Mouse (Mus musculus) T-helper 1 cell (primary cell): ENCODE data around the gene Gm42957.
"Not testable (repeated sequence)": the region's sequence is repeated elsewhere in the genome, so short reads cannot be mapped to it uniquely, and the experiment has no call there.

Source experiments
- in situ Hi-C: fragments of 300-600 bp; cut with MboI, MseI; formaldehyde crosslinking; loops from one replicate; pipeline ENCODE4 v1.15.1; 2025; ENCODE audit warnings: high pct_unique_total_duplicates

Gene Gm42957

DNA sequence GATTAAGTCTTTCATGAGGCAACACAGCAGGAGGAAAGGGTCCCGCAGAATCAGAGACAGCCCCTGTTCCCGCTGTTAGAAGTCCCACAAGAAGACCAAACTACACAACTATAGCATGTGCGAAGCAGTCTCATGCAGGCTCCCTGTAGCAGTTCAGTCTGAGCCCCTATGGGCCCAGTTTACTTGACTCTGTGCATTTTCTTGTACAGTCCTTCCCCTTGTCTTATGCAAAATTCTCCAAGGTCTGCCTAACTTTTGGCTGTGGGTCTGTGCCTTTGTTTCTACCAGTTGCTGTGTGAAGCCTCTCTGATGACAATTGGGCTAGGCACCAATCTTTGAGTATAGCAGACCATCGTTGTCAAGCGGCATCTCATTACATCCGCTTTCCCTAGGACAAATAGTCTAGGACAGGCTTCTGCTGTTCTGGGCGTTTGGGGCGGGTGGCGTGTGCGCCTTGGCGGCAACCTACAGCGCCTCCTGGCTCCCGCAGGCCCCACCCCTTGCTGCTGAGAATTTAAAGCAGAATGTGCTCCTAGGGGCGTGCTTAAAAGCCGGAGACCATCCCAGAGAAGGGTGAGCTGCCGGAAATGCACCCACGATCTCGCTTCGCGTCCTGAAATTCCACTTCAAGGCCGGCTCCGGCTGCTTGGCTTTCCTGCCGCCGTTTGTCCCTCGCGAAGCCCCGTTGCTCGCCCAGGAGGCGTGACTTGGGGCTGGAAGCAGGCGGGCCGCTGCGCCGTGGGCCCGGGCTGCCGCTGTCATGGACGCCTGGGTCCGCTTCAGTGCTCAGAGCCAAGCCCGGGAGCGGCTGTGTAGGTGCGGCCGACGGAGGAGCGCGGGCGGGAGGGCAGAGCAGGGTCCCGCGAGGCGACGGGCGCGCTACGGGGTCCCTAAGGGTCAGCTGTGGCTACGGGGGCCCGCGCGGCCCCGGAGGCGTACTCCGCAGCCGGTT lies at the start of gene Gm42957, which contains the start of gene Pex11b:
TSS of gene Gm42957 (plus strand) at position 547 of the 952 bp plus-strand sequence.
TSS of gene Pex11b (plus strand) at position 449 of the 952 bp plus-strand sequence.
- in situ Hi-C loops = no loop called here

DNA sequence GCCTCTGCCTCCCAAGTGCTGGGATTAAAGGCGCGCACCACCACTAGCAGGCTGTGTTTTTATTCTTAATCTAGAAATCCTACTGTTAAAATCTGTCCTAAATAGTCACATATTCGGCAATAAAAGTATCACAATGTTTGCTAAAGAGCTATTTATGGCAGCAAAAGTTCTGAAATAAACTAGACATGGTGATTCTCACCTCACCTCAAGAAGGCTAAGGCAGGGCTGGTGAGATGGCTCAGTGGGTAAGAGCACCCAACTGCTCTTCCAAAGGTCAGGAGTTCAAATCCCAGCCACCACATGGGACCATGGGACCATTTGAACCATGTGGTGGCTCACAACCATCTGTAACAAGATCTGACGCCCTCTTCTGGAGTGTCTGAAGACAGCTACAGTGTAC lies 44.6 kb upstream of the Gm42957 start:
- in situ Hi-C loops = no loop called here

DNA sequence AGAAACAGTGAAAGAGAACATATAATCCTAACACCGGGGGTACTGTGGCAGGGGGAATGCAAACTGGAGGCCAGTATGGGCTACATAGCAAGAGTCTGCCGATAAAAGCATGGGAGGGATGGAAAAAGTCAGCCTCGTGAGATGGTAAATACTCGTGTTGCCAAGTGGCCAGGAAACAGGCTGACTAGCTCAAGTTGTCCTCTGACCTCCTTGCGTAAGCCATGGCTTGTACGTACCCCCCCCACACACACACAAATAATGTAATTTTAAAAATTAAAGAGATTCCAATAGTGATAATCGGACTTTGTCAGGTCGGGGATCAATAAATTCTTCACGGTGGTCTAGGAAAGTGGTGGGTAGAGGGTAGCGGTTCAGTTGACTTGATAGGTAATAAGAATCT lies 41.9 kb upstream of the Gm42957 start:
- in situ Hi-C loops = no loop called here

- in situ Hi-C loops = no loop called here
Observed at GRCm38 (mm10) chr3:96593790-96594560, 41.3 kb upstream of the Gm42957 start, which contains the start of gene Polr3gl. Gene Polr3gl, minus strand, starts transcription at chr3:96594181.

DNA sequence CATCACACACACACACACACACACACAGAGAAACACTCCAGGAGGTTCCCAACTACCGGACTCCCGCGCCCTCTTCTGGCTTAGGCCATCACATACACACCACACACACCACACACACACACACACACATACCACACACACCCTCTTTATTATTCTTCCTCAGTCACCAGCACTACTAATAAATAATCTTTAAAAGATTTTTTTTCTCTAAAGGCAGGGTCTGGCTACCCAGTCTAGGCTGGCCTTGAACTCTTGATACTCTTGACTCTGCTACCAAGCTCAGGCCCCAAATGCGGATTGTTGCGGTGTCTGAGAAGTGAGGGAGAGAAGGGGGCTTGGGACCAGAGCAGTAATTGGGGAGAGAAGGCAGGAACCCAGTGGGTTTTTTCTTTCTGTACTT lies 40.4 kb upstream of the Gm42957 start:
- in situ Hi-C loops = no loop called here

DNA sequence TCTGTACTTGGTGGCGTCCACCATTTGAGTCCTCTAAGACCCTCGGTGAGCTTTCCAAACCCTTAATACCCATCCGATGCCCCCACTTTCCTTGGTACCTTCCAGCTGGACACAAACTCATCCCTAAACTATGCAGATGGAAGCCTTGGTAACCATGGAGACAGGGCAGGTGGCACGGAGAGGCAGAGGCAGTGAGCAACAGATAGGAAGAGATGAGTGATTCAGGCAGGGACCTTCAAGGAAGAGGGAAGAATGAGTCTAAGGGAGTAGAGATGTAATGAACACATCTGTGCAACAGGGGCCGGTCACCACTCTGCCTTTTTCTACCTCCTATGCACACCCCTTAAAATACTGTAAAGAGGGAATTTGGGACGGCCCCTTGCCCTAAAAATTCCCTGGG lies 39.6 kb upstream of the Gm42957 start:
- in situ Hi-C loops = no loop called here

- in situ Hi-C loops = no loop called here
Observed at GRCm38 (mm10) chr3:96596228-96596707, 39.0 kb upstream of the Gm42957 start, which contains the start of gene Ankrd34a. Gene Ankrd34a, plus strand, starts transcription at chr3:96596636.

DNA sequence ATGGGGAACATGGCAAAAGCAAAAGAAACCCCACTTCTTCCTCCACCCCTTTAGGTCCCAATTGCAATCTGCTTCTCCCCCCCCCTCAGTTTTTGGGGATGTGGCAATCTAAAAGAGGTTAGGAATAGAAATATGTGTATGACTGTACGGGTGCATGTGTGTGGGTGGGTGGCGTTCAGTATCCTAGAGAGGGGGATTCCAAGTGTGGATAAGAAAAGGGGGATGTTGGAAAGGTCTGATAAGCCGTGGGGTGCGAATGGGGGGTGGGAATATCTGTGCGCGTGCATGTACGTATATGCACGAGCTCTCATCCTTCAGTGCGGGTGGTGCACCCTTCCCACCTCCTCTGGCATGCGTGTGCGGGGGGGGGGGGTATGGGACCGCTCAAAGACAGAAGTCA lies 38.4 kb upstream of the Gm42957 start:
- in situ Hi-C loops = no loop called here

DNA sequence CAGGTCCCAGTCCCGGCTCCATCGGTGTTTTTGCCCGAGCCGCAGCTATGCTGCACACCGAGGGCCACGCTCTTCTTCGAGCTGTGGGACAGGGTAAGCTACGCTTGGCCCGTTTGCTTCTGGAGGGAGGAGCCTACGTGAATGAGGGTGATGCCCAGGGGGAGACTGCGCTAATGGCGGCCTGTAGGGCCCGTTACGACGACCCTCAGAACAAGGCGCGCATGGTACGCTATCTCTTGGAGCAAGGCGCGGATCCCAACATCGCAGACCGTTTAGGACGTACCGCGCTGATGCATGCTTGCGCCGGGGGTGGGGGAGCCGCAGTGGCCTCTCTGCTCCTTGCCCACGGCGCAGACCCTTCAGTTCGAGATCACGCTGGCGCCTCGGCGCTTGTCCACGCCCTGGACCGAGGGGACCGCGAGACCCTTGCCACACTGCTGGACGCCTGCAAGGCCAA lies 37.8 kb upstream of the Gm42957 start:
- in situ Hi-C loops = no loop called here

GRCm38 (mm10) chr3:96598156-96599068 lies 36.9 kb upstream of the Gm42957 start:
- in situ Hi-C loops = no loop called here

DNA sequence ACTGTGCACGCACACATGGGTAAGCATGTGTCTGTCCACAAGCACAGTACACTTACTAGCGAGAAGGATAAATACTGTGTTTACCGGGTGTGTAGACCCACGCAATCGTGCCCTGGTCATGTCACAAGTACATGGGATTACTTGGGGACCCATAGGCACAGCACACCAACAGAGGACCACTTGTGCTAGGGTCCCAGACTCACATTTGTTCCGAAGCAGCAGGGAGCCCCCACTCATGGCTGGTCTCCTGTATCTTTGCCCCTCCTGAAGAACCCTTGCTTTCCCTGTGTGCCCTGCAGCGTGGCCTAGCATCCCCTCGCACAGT lies 36.2 kb upstream of the Gm42957 start:
- in situ Hi-C loops = no loop called here

DNA sequence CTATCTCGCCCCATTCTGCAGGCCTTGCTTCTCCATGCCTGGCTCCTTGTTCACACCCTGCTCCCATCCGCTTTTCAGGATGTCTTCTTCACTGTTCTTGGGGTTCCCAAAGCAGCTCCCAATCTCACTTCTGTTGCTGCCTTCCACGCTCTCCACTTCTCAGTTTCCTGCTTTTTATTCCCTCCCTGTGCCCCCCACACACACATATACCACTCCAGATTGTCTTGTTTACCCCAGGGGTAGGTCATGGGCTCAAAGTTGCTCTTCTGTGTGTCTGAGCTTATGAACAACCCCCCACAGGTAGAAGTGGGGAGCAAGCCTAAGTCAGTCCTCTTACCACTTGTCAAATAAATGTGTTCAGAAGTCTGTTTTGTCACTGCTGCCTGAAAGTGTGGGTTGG lies 35.9 kb upstream of the Gm42957 start:
- in situ Hi-C loops = no loop called here

- in situ Hi-C loops = no loop called here
Observed at GRCm38 (mm10) chr3:96600639-96601250, 34.5 kb upstream of the Gm42957 start, which contains the start of gene Lix1l. Gene Lix1l, plus strand, starts transcription at chr3:96601149.

GRCm38 (mm10) chr3:96601251-96601787 lies 34.0 kb upstream of the Gm42957 start:
- in situ Hi-C loops = no loop called here

- in situ Hi-C loops = no loop called here
Observed at GRCm38 (mm10) chr3:96601941-96602703, 33.2 kb upstream of the Gm42957 start.

DNA sequence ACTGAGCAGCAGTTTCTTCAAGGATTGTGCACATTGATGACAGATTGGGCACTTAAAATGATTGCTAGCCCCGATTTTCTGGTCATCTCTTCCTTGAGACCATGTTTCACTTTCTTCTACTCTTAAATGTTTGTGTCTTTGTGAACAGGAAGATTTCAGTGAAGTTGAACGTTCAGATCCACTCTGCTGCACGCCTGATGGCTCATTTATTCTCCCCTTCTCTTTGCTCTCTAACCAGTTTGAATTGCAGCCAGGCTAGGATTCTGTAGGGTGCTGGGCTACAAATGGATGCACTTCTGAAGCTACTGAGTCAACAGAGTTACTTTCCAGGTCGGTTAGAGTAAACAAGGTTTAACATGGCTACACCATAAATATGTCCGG lies 32.6 kb upstream of the Gm42957 start:
- in situ Hi-C loops = no loop called here

- in situ Hi-C loops = no loop called here
Observed at GRCm38 (mm10) chr3:96603311-96603710, 32.0 kb upstream of the Gm42957 start.

DNA sequence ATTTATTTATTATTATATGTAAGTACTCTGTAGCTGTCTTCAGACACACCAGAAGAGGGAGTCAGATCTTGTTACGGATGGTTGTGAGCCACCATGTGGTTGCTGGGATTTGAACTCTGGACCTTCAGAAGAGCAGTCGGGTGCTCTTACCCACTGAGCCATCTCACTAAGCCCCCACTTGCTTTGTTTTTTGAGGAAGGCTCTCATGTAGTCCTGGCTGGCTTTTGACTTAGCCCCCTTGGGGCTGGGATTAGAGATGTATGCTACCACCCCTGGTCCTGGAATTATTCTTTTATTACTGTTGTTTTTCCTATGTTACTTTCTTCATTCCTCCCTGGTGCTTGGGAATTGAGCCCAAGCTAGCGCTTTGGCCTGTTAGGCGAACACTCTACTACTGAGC lies 29.3 kb upstream of the Gm42957 start:
- in situ Hi-C loops = not testable (repeated sequence)

GRCm38 (mm10) chr3:96606618-96607017 lies 28.7 kb upstream of the Gm42957 start:
- in situ Hi-C loops = no loop called here

DNA sequence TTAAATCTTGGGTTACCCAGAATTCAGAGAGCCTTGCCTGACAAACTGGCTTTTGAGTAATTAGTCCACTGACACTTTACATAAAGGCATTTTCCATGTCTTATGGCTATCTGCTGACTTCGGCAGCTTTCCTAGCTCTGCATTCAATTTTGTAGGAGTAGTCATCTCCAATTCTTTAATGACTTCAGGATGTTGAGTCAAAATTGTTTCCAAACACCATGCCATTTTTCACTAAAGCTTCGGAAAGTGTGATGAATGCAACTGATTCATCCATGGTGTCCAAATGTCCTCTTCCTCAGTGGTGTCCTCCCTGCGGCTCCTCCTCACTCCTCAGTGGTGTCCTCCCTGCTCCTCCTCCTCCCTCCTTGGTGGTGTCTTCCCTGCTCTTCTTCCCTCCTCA lies 17.3 kb upstream of the Gm42957 start:
- in situ Hi-C loops = no loop called here
